Mouse (Mus musculus): Measurements from ENCODE around the gene Iqgap1.
"Not testable (repeated sequence)": the region's sequence is repeated elsewhere in the genome, so short reads cannot be mapped to it uniquely, and the experiment has no call there.

Gene Iqgap1

DNA sequence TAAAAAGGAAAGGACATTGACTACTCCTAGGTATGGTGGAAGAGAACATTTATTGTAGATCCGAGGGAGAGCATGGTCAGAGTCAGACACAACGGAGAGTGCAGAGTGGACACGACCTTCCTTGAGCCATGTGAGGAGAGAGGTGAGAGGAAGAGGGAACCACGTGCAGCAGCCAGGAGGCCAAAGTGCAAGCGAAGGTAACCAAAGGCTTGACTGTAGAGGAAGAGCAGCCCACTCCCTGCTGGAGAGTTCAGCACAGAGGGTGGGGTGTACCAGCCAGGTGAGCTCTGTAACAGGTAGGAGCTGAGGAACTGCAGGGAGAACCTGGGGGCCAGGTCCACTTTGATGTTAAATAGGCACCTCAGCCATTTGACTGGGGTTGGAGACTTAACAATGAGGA lies 16.4 kb upstream of the Iqgap1 start:
- no peak for DNase-seq

DNA sequence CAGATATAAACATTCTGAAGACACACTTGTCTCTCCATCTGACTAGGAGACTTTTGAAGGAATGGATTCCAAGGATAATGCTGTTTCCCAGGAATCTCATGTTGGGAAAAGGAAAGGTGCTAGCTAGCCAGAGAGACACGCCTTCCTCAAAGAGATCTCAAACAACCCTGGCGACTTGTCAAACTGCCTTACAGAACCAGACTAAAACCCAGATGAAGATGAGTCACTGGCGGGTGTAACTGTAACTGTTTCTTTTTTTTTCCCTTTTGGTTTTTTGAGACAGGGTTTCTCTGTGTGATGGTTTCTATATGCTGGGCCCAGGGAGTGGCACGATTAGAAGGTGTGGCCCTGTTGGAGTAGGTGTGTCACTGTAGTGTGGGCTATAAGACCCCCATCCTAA lies 15.2 kb upstream of the Iqgap1 start:
- no peak for DNase-seq

DNA sequence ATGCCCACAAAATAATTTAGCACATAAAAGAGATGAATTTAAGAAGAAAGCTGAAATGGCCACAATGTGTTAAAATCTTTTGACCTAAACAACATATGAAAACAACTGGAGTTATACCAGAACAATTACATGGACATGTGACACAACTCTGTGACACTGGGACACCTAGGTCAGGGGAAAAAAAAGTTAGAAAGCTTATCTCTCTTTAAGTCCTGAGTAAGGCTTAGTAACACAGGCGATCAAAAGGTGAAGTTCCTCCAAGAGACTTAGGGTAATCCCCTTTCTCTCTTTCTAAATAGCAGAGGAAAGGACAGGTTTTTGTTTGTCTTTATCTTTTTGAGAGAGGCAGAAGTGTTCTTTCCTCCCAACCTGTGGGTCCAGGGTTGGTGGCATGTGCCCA lies 14.5 kb upstream of the Iqgap1 start:
- DNase-seq: no peak

DNA sequence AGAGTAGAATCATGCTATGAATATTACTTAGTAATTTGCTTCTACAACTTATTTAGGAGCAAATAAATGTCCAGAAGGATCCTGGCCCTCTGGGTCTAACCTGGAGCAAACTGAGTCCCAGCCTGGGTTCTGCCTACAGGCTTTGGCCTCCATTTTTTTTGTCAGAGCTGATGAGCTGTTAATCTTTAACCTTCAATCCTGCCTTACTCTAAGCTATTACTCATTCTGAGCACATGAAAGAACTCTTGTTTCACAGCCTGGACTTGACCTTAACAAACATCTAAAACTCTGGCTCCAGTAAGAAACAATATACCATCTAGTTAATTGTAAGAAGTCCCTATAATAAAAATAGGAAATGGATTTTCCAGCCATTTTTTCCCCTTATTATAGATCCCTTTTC lies 14.0 kb upstream of the Iqgap1 start:
- DNase-seq: no peak

DNA sequence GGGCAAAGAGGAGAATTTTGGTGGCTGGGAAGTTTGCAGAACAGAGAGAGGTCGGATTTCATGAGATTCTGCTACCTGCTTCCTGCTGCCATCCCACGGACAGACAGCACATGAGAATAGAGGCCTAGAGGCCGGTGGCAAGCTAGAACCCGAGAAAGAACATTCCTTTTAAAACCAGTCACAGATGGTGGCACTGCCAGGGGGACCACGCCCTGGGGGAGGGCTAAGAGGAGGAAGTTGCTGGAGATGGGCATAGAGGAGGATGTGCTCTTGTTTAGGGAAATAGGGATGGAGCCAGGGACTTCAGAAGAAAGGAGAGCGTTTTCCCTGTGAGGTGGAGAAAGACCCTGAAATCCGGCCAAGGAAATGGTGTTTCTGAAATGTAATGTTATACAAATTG lies 12.5 kb upstream of the Iqgap1 start:
- no peak for DNase-seq

- DNase-seq: no peak
Measured at GRCm38 (mm10) chr7:80837736-80838135, 12.0 kb upstream of the Iqgap1 start.

DNA sequence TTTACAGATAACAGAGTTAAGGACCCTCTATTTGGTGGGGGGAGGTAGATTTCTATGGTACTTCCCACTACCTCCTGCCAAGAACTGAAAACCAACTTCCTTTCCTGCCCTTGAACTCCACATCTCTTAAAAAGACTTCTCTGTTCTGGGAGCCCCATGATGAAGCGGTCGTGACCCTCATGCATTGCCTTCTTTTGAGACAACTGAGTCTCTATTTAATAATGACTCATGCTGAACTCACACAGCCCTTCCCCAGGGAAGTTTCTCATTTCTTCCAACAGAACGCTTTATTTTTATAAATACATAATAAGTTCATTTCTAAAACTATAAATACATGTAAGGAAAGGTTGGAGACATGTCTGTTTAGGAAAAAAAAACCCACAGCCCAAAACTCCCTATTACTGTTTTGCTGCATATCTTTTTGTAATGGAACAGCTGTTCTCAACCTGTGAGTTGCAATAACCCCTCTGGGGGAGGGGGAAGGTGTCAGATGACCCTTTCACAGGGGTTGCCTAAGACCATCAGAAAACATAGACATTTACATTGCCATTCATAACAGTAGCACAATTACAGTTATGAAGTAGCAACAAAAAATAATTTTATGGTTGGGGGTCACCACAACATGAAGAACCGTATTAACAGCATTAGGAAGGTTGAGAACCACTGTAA lies 10.3 kb upstream of the Iqgap1 start:
- no peak for DNase-seq

DNA sequence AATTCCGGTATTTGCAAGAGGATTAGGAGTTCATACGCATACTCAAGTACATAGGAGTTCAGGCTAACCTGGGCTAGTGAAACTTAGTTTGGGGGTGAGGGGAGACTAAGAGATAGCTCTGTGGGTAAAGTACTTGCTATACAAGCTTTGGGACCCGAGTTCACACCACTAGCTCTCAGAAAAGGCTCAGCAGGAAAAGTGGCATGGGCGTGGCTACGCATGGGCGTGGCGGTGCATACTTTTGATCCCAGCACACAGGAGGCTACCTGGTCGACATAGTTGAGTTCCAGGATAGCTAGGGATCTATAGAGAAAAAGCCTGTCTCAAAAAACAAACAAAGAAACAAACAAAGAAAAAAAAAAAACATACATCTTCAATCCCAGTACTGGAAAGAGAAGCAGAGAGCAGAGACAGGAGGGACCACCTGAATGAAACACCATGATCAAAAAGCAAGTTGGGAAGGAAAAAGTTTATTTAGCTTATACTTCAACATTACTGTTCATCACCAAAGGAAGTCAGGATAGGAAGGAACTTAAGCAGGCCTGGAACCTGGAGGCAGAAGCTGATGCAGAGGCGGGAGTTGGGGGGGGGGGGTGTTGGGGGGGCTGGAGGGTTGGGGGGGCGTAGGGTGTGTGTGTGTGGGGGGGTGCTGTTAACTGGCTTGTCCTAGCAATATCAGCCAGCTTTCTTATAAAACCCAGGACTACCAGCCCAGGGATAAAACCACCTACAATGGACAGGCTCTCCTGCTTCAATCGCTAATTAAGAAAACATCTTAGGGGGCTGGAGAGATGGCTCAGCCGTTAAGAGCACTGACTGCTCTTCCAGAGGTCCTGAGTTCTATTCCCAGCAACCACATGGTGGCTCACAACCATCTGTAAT lies 8.1 kb upstream of the Iqgap1 start:
- no peak for DNase-seq

DNA sequence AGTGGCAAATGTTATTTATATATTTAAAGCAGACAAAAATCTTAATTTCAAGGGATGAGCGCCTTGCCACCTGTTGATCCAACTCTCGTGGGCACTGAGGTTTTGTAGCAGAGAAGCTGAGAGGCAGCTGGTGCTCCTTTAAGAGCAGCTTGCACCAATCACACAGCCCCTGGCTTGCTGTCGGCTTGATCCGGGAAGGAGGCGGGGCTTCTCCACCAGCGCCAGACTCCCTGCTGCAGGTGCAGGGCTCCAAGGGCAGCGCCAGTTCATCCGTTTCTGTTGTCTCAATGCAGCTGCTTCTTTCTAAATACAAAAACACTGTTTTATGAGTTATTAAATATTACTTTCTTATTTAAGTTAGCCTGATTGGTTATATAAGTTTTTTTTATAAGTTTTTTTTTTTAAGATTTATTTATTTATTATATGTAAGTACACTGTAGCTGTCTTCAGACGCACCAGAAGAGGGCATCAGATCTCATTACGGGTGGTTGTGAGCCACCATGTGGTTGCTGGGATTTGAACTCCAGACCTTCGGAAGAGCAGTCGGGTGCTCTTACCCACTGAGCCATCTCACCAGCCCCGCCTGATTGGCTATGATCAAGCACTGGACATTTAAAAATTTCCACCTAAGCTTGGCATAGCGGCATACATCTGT lies 7.3 kb upstream of the Iqgap1 start:
- DNase-seq: not testable (repeated sequence)

GRCm38 (mm10) chr7:80832191-80832590 lies 6.4 kb upstream of the Iqgap1 start:
- DNase-seq: no peak

- DNase-seq: no peak
Measured at GRCm38 (mm10) chr7:80830193-80830803, 4.5 kb upstream of the Iqgap1 start.

DNA sequence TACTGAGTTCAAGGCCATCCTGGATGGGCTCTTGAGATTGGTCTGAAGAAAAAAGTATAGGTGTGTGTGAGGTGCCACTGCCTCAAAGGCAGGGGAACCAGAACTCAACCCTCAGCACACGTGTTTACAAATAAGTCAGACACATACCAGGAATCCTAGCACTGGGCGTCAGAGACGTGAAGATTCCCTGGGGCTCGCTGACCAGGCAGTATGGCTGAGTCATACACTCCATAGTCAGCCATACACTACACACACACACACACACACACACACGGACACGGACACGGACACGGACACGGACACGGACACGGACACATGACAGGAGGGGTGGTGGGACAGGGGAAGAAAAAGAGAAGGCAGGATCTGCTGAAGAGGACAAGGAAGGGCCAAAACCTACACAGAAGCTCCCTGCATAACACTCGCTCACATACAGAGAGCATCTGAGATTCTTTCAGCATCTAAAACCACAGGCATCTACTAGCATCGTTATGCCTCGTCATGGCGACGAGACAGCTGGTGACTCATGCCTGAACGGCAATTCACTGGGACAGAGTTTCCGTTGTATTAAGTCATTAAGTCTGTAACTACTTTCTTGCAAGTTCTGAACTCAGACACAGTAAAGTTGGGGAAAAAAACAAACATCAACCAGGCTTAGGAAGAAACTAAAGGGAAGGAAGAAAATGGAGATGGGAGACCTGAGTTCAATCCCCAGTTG lies 2.5 kb upstream of the Iqgap1 start:
- no peak for DNase-seq

DNA sequence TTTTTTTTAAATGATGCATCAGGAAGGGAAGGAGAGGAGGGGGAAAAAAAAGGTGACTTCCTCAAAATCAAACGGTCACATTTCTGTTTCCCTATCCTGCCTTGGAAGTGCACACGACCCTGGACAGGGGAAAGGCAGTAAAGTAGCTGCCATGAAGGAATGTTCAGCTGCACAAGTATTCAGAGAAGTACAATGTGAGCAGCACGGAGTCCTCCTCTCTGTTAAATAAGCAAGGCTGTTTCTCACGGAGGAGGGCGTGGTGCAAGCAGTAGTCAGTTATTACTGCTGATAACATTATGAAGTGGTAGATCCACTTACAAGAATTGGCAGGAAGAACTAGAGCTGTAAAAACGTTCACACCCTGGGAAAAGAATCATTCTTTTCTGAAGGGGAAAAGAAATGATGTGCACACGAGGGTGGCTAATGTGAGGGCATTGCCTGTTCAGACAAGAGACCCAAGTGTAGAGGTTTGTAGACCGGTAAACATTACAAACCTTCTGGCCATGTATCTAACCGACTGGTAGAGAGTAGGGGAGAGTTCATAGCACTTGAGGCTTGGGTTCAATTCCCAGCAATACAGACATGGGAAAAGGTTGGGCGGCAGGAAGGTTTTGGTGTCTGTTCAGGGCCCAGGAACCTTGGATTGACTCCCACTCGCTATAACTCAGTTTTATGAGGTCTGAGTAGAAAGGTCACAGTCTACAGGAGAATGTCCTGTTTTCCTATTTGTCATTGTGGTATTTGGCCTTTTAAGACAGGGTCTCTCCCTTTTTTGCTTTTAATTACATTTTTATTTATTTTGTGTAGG lies 1.7 kb downstream of the Iqgap1 start:
- DNase-seq: no peak

- no peak for DNase-seq
Measured at GRCm38 (mm10) chr7:80823267-80823666, 2.5 kb downstream of the Iqgap1 start.

DNA sequence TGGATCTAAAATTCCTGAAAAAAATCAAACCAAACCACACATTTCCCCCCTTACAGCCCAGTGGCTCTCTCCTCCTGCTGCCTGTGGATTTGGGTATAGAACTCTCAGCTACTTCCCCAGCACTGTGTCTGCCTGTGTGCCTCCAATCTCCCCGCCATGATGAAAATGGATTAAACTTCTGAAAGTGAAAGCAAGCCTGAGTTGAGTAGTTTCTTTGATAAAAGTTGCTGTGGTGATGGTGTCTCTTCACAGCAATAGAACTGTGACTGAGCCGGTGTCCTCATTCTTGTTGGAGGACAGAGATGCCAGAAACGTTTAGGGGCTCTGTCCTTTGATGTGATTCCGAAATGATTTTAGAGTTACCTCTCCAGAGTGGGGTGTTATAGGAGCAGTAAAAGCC lies 4.9 kb downstream of the Iqgap1 start:
- no peak for DNase-seq

- DNase-seq: no peak
Measured at GRCm38 (mm10) chr7:80816641-80817040, 9.1 kb downstream of the Iqgap1 start.

- no peak for DNase-seq
Measured at GRCm38 (mm10) chr7:80813397-80813796, 12.4 kb downstream of the Iqgap1 start.

GRCm38 (mm10) chr7:80806331-80806730 lies 19.4 kb downstream of the Iqgap1 start:
- DNase-seq: no peak

DNA sequence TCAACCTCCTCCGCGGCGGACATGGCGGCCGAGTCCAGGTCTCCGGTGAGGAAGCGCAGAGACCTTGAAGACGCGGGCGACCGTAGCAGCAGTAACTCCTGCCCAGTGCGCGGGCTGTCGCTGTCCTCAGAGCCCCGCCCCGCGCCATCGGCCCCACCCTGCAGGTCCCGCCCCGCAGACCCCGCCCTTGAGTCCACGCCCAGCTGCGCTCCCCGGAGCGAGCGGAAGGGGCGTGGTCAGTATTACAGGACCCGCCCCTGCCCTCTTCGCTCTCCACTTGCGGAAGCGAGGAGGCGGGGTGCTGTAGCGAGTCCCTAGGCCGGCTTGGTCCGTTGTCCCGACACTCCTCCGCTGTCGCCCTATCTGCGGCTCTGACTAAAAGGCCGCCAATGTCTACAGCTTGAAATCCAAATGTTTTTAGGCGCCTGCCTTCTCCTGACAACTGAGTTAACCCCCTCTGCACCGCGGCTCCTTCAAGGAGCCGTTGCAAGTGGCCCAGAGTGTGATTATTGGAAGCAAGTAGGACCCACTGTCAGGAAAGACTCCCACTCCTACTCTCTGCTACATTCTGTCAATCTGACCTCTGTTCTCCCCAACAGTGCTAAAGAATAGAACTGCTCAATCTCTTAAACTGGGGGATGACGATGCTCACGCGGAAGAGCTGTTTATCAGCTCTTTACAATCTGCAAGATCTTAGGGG lies 22.5 kb downstream of the Iqgap1 start:
- peak; percentile 95 for DNase-seq

- DNase-seq: no peak
Measured at GRCm38 (mm10) chr7:80802412-80803160, 23.2 kb downstream of the Iqgap1 start.

DNA sequence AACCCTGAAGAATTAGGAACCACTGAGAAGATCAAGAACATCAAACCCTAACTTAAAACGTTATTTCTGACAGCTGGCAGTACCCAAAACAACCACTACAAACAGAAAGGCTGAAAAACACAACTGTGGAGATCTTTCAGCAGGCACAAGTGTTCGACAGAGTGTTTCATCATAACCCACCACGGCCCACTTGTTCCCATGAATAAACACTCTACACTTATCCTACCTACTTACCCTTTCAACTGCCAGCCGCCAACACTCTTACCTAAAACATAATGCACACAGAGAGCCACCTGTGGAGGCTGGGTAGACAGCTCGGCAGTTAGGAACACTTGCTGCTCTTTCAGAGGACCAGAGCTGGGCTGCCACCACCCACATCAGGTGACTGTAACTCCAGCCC lies 26.5 kb downstream of the Iqgap1 start:
- no peak for DNase-seq
